Mouse (Mus musculus): ENCODE data around the gene Tspan14.

Gene Tspan14

DNA sequence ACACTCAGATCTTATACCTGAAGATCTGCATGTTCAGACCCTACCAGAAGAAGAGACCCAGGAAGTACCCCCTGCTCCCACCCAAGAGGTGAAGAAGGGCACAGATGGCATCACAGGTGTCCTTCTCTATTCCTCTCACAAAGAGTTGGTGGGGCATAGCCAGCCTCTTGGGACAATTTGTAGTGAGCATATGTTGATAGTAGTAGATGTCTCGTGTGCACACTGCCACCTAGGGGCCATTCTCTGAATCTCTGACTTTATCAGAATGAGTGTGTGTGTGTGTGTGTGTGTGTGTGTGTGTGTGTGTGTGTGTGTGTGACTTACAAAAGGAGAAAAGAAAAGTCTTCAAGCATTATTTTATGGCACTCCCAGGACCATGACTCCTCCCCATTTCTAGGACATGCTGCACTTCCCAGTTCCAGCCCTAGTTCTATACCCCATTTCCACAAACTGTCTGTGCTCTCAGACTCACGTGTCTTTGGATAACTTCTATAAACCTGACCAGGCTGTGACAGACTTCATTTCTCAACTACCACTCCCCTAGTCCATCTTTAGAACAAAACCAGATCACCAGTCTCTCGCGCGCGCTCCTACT is 8.6 kb upstream of the Tspan14 start:
- DNase-seq, result peak; percentile 63 to 66

DNA sequence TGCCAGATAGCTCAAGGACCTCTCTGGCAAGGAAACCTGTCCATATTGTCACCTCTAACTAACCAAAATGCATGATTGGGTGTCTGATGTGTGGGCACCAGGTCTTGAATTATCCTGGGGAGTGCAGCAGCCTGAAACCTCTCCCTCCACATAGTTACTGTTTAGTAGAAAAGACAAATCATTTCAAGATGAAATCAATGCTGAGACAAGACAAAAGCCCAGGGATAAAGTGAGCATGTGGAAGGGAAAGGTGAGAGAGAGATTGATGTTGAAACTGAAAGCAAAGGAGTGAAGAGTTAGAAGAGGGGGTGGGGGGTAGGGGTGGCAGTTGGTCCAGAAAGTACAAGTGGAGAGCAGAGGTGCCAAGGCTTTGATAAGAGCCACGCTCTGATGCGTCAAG is 1.4 kb upstream of the Tspan14 start:
- DNase-seq, result no peak

GRCm38 (mm10) chr14:40967598-40967900 is 942 bp upstream of the Tspan14 start:
- no peak for DNase-seq

DNA sequence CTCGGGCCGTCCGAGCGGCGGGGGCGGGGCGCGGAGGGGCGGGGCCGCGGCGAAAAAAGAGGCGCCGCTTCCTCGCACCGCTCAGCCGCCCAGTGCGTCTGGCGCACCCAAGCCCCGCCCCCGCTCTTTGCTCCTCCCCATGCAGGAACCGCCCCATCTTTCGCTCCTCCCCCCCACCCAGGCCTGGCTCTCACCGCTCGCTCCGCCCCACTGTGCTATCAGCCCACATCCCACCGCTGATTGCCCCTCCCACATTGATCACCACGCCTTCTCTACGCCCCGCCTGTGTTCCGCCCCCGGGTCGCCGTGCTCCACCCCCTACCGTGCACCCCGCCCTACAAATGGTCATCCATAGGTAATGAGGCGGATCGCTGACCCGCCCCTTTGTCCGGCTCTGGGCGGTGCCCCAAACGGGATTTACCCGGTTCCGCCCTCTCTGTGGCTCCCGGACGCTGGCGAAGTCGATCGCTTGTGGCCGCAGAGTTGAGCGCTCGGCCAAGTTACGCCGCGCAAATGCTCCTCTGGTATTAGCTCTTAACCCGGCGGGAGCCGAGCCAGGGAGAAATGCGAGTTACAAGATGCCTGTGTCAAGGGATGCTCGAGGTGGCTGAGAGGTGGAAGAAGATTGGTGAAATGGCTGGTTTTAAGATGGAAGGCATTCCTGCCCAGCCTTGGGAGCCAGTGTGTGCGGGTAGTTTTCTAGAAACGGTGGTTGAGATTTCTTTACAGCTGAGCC is 423 bp upstream of the Tspan14 start:
- DNase-seq, result peak; percentile 98

- DNase-seq, result peak in 1 of 2 experiments; percentile 33
Observed at GRCm38 (mm10) chr14:40965507-40966356, 875 bp downstream of the Tspan14 start.

GRCm38 (mm10) chr14:40964881-40965280 is 1.7 kb downstream of the Tspan14 start:
- DNase-seq, result no peak

DNA sequence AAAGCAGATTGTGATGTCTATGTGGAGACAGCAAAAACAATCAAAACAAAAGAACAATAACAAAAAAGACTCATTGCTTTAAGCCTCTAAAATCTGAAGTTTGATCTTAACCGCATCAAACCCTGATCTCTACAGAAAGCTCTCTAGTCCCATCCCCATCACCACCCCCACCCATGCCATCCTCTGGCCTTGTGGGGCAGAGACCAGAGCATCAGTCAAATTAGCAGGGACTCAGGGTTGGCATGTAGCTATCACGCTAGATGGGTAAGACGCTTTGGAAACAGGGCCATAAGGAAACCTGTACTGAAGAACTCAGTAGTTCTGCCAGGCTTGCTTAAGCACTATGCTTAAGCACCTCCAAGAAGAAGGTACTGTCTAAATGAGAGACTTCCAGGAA is 2.4 kb downstream of the Tspan14 start:
- no peak for DNase-seq

DNA sequence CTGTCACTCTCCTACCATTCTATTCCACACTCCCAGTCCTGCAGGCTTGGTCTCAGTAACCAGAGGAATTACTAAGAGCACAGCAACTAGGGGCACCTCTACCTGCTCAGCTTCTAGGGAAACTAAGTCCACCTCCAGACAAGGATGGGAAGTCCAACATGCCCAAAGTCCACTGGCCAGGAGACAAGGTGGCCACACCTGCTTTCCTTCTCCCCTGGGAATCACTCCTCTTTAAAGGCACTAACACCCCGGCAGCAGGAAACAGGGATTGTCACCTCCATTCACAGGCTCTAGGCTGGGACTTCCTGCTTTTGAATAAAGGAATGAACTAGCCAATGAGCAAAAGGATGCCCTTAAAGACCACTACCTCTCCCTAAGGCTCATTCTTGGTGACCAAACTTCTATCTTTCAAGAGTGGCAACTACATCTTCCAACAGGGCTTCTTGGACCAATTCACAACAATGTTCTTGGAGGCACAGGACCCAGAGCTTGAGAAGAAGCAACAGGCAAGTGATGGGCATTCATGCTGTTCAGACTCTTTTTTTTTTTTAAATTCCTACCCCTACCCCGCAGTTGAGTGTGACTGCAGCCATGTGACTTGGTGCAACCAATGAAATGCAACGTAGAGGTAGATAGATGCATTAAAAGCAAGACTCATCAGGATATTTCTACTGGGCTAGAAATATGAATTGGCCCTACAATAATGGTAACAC is 3.0 kb downstream of the Tspan14 start:
- DNase-seq, result no peak

- DNase-seq, result no peak
Observed at GRCm38 (mm10) chr14:40962365-40963290, 4.0 kb downstream of the Tspan14 start.

DNA sequence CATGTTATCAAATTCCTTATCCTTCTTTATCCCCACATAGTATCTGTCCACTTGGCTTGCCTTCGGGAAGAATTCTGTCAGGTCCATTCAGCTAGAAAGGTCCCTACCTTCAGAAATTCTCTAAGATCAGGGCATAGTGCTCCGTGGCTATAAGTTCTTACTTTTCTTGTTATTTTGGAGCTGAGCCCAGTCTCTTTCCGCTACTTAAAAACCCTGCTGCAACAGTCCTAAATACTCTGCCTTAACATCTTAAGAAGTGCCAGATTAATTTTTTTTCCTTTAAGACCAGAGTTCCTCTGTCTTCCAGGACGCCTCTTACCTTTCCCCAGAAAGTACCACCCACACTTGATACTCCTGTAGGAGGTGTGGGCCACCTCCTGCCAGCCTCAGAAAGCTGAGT is 6.4 kb downstream of the Tspan14 start:
- no peak for DNase-seq

- no peak for DNase-seq
Observed at GRCm38 (mm10) chr14:40959586-40959985, 7.0 kb downstream of the Tspan14 start.

GRCm38 (mm10) chr14:40958986-40959381 is 7.6 kb downstream of the Tspan14 start:
- peak; percentile 50 to 74 for DNase-seq

GRCm38 (mm10) chr14:40958083-40958985 is 8.3 kb downstream of the Tspan14 start:
- DNase-seq, result peak; percentile 71 to 78

DNA sequence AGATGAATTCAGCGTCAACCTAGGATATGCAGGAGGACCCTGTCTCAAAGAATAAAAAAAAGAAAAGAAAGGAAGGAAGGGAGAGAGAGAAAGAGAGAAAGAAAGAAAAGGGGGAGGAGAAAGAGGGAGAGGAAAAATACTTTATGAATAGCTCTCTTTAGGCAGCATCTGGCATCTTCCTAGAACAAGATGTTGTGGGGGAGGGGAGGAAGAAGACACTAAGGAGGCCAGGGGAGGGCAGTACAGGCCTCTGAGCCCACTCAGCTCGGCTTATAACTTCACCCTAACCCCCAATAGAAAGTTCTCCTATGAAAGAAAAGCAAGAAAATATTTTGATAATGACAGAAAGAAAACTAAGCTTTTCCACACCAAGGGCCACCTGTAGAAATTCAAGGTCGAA is 9.0 kb downstream of the Tspan14 start:
- DNase-seq, result no peak

DNA sequence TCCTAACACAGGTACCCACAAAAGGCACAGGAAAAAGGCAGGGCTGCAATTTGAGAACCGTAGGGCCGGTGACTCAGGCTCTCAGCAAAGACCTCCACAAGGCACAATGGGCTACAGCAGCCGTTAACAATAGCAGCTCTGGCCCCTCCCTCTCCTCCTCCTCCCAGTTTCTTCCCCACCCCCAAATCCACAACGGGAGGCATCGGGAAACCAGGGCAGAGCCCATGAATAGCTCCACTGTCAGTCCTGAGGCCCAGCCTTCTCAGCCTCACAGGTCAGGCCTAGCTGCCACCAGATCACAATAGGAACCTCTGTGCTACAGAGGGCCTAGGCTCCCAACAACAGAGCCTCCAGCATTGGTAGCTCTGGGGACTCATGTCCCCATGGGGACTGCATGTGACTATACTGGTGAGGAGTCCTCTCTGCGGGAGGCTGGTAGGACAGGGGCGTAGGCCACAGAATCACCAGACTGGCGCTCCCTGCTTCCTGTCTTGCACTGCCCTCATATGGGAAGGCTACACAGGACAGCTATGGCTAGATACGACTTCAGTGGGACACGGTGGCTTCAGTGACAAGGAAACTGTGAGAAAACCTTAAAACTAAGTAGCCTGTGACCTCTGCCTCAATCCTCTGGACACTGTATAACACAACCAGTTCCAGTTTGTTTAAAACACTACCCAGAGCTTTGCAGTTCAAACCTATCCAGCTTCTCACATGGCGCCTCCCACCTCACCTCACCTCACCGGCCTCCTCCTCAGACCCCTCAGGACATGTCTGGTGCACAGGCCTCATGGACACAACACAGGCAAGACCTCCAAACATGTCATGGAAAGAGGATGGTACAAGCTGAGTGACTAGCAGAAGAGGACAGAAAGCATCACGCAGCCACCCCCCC is 10.1 kb downstream of the Tspan14 start:
- DNase-seq, result peak; percentile 65 to 74

DNA sequence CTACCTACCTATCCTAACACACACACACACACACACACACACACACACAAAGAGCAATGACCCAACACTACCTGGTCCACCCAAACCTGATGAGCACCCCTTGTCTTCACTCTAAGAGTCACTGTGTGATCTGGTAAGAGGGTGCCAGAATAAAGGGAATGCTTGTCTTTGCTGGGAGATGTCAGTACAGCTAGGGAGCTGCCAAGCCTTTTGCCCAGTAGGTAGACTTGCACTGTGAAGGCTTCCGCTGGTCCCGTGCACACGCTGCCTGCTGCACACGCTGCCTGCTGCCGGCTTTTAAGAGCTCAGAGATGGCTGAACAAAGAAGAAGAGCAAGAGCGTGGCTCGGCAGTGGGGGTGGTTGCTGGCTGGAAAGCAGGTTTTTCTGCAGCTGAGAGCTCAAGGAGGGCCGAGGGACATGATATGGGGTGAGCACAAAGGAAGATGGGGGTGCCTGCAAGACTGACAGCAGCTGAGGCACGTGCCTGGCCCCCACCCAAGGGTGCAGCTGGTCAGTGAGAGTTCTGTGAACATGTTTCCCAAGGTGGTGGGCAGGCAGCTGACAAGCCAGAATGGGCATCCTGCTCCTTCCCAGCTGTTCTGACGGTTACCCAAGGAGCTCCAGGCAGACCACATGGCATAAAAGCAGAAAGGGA is 10.9 kb downstream of the Tspan14 start:
- DNase-seq, result peak in 1 of 2 experiments; percentile 55

GRCm38 (mm10) chr14:40955146-40955545 is 11.5 kb downstream of the Tspan14 start:
- no peak for DNase-seq

- no peak for DNase-seq
Observed at GRCm38 (mm10) chr14:40953381-40953780, 13.2 kb downstream of the Tspan14 start.

DNA sequence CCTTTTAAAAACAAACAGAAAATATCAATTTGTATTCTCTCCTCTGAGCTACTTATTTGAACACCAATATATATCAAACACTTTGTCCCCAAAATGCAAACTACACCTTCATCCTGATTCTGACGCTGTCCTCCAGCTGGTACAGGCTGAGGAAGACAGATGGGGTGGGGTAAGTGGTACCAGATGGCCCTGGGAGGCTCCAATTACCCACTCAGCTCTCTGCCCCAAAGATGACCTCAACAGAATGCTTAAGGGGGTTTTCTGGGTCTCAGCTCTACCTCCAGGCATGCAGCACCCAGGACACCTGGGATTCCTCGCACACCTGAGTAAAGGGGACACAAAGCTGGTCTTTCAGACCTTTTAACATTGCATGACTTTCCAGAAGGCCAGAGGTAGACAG is 13.9 kb downstream of the Tspan14 start:
- no peak for DNase-seq

Measured in lung, adult 18-20 months (tissue).